Mouse (Mus musculus) myocyte (in vitro differentiated cells): ENCODE measurements around the gene LTO1. TPM values are rescaled to one million over a fixed set of nuclear protein-coding genes. Genes with fewer than 3 reads are reported as not detected.

Experiments
- H3K27me3 ChIP-seq: one replicate; pipeline ENCODE4 v1.6.1; 2011; ENCODE audit not compliant: control insufficient read depth, insufficient read depth, insufficient read length
- H3K36me3 ChIP-seq: one replicate; pipeline ENCODE4 v1.6.1; 2011; ENCODE audit not compliant: control insufficient read depth, insufficient read depth
- H3K4me2 ChIP-seq: one replicate; pipeline ENCODE4 v1.6.1; 2011; ENCODE audit warnings: low read depth, control low read depth
- H3K4me3 ChIP-seq: one replicate; pipeline ENCODE4 v1.5.1; 2011; ENCODE audit warnings: mild to moderate bottlenecking, control low read depth, moderate library complexity
- H3K79me2 ChIP-seq: one replicate; pipeline ENCODE4 v1.6.1; 2011; ENCODE audit not compliant: control insufficient read depth, insufficient read depth
- H3ac ChIP-seq: one replicate; pipeline ENCODE4 v1.6.1; 2011; ENCODE audit not compliant: control insufficient read depth, insufficient read length
- CEBPB ChIP-seq: IDR thresholded peaks from 2 replicates; pipeline ENCODE4 v1.6.1; 2011; ENCODE audit warnings: mild to moderate bottlenecking, moderate library complexity; ENCODE audit not compliant: poor library complexity, insufficient read depth, severe bottlenecking
- E2F4 ChIP-seq: IDR thresholded peaks from one replicate; pipeline ENCODE4 v1.6.1; 2011; ENCODE audit warnings: mild to moderate bottlenecking, control low read depth, moderate library complexity; ENCODE audit not compliant: insufficient read depth
- MAX ChIP-seq: IDR thresholded peaks from one replicate; pipeline ENCODE4 v1.6.1; 2011; ENCODE audit warnings: low read depth, mild to moderate bottlenecking, control low read depth
- MYOD1 ChIP-seq, 3 experiments: IDR thresholded peaks; one replicate each; pipeline ENCODE4 v1.6.1; 2011; ENCODE audit warnings: control low read depth in 2 of 3, low read depth in 2 of 3, mild to moderate bottlenecking in 2 of 3, moderate library complexity in 1 of 3; ENCODE audit not compliant: insufficient read length in 2 of 3, control insufficient read depth in 1 of 3
- MYOG ChIP-seq, 3 experiments: IDR thresholded peaks; one replicate each; pipeline ENCODE4 v1.6.1; 2011; ENCODE audit warnings: control low read depth in 2 of 3, low read depth in 2 of 3, mild to moderate bottlenecking in 2 of 3; ENCODE audit not compliant: insufficient read length in 2 of 3, control insufficient read depth in 1 of 3, insufficient read depth in 1 of 3
- POLR2A ChIP-seq: IDR thresholded peaks from one replicate; pipeline ENCODE4 v1.6.1; 2011; ENCODE audit warnings: low read depth, mild to moderate bottlenecking, control low read depth, moderate library complexity; ENCODE audit not compliant: insufficient read length
- POLR2AphosphoS2 ChIP-seq: IDR thresholded peaks from one replicate; pipeline ENCODE4 v1.6.1; 2011; ENCODE audit warnings: low read depth, control low read depth; ENCODE audit not compliant: insufficient read length
- REST ChIP-seq: IDR thresholded peaks from one replicate; pipeline ENCODE4 v1.6.1; 2011; ENCODE audit warnings: mild to moderate bottlenecking, control low read depth, moderate library complexity; ENCODE audit not compliant: insufficient read depth, insufficient read length
- SRF ChIP-seq: IDR thresholded peaks from one replicate; pipeline ENCODE4 v1.6.1; 2011; ENCODE audit warnings: low read depth; ENCODE audit not compliant: control insufficient read depth, insufficient read length
- TCF12 ChIP-seq: IDR thresholded peaks from one replicate; pipeline ENCODE4 v1.6.1; 2011; ENCODE audit warnings: mild to moderate bottlenecking, control low read depth; ENCODE audit not compliant: poor library complexity, insufficient read depth, severe bottlenecking
- TCF3 ChIP-seq: IDR thresholded peaks from one replicate; pipeline ENCODE4 v1.6.1; 2011; ENCODE audit warnings: low read depth, control low read depth; ENCODE audit not compliant: insufficient read length
- USF1 ChIP-seq: IDR thresholded peaks from one replicate; pipeline ENCODE4 v1.6.1; 2011; ENCODE audit warnings: low read depth, mild to moderate bottlenecking, control low read depth, moderate library complexity
- polyA plus RNA-seq: library from polyadenylated mRNA; unstranded; fragments of >200 nt; fragmentation: generic; extraction: Trizol; gene quantifications from one replicate; pipeline ENCODE4 v1.2.1, GENCODE M21; 2012; ENCODE audit warnings: missing spikeins

Gene LTO1
- polyA plus RNA-seq, 1 experiment: 15.4 TPM

DNA sequence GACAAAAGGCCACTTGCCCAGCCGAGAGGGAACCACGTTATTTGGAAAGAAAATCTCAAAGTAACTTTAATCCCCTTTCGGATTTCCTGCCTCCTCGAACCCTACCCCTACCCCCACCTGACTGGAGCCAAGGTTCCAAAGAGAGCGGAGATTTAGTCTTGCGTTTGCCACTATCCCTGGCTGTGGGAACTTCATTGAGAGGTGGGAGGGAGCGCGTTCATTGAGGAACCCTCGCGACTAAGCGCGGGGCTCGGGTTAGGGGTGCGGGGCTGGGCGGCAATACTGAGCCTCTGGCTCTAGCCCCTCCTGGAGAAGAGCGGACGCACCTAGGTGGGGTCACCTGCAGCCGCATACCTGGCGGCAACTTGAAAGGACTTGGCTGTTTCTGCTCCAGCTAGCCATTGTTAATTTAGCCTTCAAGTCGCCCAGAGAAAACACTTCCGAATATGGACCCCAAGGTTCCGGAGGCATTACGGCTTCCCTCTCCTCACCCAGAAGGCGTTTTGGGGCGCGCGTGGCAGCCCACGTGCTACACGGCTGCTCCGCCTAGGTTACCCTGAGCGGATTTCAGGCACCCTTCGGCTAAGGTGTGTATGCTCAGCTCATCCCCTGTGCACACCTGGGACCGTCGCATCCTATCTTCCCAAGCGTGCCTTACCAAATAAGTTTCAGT is 27.3 kb downstream of the LTO1 start:
- Histone ChIP-seq H3K4me3 (peak overlapping the region; percentile 71), H3K79me2 (peaks cover 20% of the 10 kb centered on the region), H3K36me3 (no peaks in the 10 kb centered on the region), H3K4me2 (peak overlapping the region; percentile 95), H3K27me3 (no peaks in the 10 kb centered on the region), H3ac (no peak overlapping the region)
- no peak for TF ChIP-seq MYOG (IDR thresholded peaks at IDR 0.05; ENCODE audit: control insufficient read depth in 1 of 3, insufficient read depth in 1 of 3, insufficient read length in 2 of 3, low read depth in 2 of 3)

GRCm38 (mm10) chr7:144942744-144943135 is 27.8 kb downstream of the LTO1 start:
- peak overlapping the region; percentile 95 for H3K4me2 ChIP-seq
- H3K27me3 ChIP-seq: no peaks in the 10 kb centered on the region
- H3ac ChIP-seq: no peak overlapping the region
- no peak for TF ChIP-seq MAX
- TF ChIP-seq MYOG (IDR thresholded peaks at IDR 0.05; ENCODE audit: control insufficient read depth in 1 of 3, insufficient read depth in 1 of 3, insufficient read length in 2 of 3, low read depth in 2 of 3): no peak
- no peak for TF ChIP-seq SRF
- TF ChIP-seq E2F4: no peak
- no peak for TF ChIP-seq USF1
- TF ChIP-seq TCF3: no peak
- no peak for TF ChIP-seq TCF12
- no peak for TF ChIP-seq REST
- no peak for TF ChIP-seq POLR2A
- no peak for TF ChIP-seq MYOD1 (IDR thresholded peaks at IDR 0.05; ENCODE audit: control insufficient read depth in 1 of 3, insufficient read length in 2 of 3, low read depth in 2 of 3)
- no peak for TF ChIP-seq POLR2AphosphoS2
- no peak for TF ChIP-seq CEBPB
- no peaks in the 10 kb centered on the region for H3K36me3 ChIP-seq
- peak overlapping the region; percentile 71 for H3K4me3 ChIP-seq
- peaks cover 15% of the 10 kb centered on the region for H3K79me2 ChIP-seq

GRCm38 (mm10) chr7:144943254-144943653 is 28.4 kb downstream of the LTO1 start:
- Histone ChIP-seq H3K27me3 (no peaks in the 10 kb centered on the region), H3K4me2 (peak overlapping the region; percentile 95), H3ac (no peak overlapping the region), H3K4me3 (peak overlapping the region; percentile 71), H3K79me2 (peaks cover 11% of the 10 kb centered on the region), H3K36me3 (no peaks in the 10 kb centered on the region)
- TF ChIP-seq TCF3: peak; percentile 12
- TF ChIP-seq MYOD1 (IDR thresholded peaks at IDR 0.05; ENCODE audit: control insufficient read depth in 1 of 3, insufficient read length in 2 of 3, low read depth in 2 of 3): peak in 1 of 3 experiments; percentile 74
- no peak for TF ChIP-seq TCF12
- no peak for TF ChIP-seq CEBPB
- TF ChIP-seq USF1: peak; percentile 67
- peak in 2 of 3 experiments; percentile 46 to 81 for TF ChIP-seq MYOG (IDR thresholded peaks at IDR 0.05; ENCODE audit: control insufficient read depth in 1 of 3, insufficient read depth in 1 of 3, insufficient read length in 2 of 3, low read depth in 2 of 3)
- peak; percentile 65 for TF ChIP-seq MAX
- TF ChIP-seq POLR2A: peak; percentile 18

DNA sequence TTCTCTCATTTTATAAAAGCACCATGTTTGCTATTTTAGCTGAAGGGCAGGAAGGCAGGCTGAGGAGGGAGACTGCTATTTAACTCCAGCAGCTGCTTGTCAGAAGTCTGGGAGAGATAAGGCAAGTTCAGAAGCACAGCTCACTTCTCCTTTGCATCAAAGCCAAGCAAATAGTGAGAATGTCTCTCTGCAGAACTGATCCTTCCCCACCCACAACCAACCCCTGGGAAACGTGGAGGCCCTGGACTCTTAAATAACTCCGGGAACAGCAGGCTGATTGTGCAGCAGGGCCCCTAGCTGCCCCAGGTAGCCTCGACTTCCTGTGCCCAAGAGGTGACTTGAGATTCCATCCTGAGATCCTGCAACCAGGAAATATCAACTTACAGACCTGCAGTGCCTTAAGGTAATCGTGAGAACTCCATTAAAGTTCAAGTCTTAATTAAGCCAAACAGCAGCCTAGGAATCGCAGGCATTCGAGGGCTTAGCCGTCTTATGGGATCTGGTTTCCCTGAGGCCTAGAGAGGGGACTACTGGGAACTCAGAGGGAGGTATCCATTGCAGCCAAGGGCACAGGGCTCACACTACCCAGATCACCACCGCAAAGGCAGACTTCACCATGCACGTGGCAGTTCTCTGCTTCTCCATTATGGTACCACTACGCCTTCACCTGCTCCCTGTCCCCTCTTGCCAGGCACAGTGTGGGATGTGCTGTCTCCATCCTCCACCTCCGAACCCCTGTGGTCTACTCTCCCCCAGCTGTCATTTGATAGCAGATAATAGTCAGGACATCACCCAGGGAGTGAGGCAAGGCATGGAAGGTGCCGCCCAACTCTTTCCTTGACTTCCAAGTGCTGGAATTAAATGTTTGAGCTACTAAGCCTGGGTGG is 43.9 kb downstream of the LTO1 start:
- TF ChIP-seq POLR2AphosphoS2 (no peak), TCF12 (no peak), MYOG (IDR thresholded peaks at IDR 0.05; ENCODE audit: control insufficient read depth in 1 of 3, insufficient read depth in 1 of 3, insufficient read length in 2 of 3, low read depth in 2 of 3) (no peak), REST (no peak), E2F4 (no peak), MYOD1 (IDR thresholded peaks at IDR 0.05; ENCODE audit: control insufficient read depth in 1 of 3, insufficient read length in 2 of 3, low read depth in 2 of 3) (no peak), TCF3 (no peak), USF1 (no peak), MAX (no peak), CEBPB (no peak), SRF (no peak), POLR2A (no peak)
- Histone ChIP-seq H3K79me2 (no peaks in the 10 kb centered on the region), H3K4me3 (no peak overlapping the region), H3ac (no peak overlapping the region), H3K27me3 (no peaks in the 10 kb centered on the region), H3K4me2 (no peak overlapping the region), H3K36me3 (no peaks in the 10 kb centered on the region)
